Mouse (Mus musculus) liver, embryonic 13.5 days (tissue): Measurements from ENCODE around the gene Iqcf5. TPM values are rescaled to one million over a fixed set of nuclear protein-coding genes. Genes with fewer than 3 reads are reported as not detected.
"Not testable (repeated sequence)": the region's sequence is repeated elsewhere in the genome, so short reads cannot be mapped to it uniquely, and the experiment has no call there.

Source experiments
- ATAC-seq: fragments of 200-750 bp; cut with Nextera tagmentation; 2 replicates; pipeline ENCODE4 v1.8.0; 2017; ENCODE audit warnings: low read depth, mild to moderate bottlenecking, moderate number of reproducible peaks, moderate library complexity
- DNase-seq: peaks from one replicate; pipeline ENCODE4 v3.0.0; 2022
- H3K27ac ChIP-seq: fragments of 300-500 bp; sonication (generic); 2 replicates; pipeline ENCODE4 v1.5.1; 2015; ENCODE audit warnings: moderate library complexity, mild to moderate bottlenecking, inconsistent platforms
- H3K27me3 ChIP-seq: fragments of 300-500 bp; sonication (generic); 2 replicates; pipeline ENCODE4 v1.6.1; 2015; ENCODE audit warnings: mild to moderate bottlenecking, inconsistent platforms
- H3K36me3 ChIP-seq: fragments of 300-500 bp; sonication (generic); 2 replicates; pipeline ENCODE4 v1.6.1; 2015; ENCODE audit warnings: mild to moderate bottlenecking, inconsistent platforms
- H3K4me1 ChIP-seq: fragments of 300-500 bp; sonication (generic); replicated peaks from 2 replicates; pipeline ENCODE4 v1.6.1; 2015; ENCODE audit warnings: inconsistent platforms
- H3K4me2 ChIP-seq: fragments of 300-500 bp; sonication (generic); 2 replicates; pipeline ENCODE4 v1.6.1; 2015; ENCODE audit warnings: inconsistent platforms, mild to moderate bottlenecking, moderate library complexity
- H3K4me3 ChIP-seq: fragments of 300-500 bp; sonication (generic); replicated peaks from 2 replicates; pipeline ENCODE4 v1.5.1; 2015; ENCODE audit warnings: mild to moderate bottlenecking, inconsistent platforms
- H3K9ac ChIP-seq: fragments of 300-500 bp; sonication (generic); 2 replicates; pipeline ENCODE4 v1.6.1; 2015; ENCODE audit warnings: mild to moderate bottlenecking, inconsistent platforms
- H3K9me3 ChIP-seq: fragments of 300-500 bp; sonication (generic); replicated peaks from 2 replicates; pipeline ENCODE4 v1.6.1; 2016; ENCODE audit warnings: inconsistent platforms
- WGBS: fragments of 180-500 bp; shearing (Covaris S2); methylation state at CpG from one replicate; pipeline ENCODE4 v1.1.7; 2015; ENCODE audit not compliant: insufficient replicate concordance; 5-methylcytosine and 5-hydroxymethylcytosine counted together
- polyA plus RNA-seq: library from polyadenylated mRNA; unstranded; fragments of >200 nt; fragmentation: Nextera tagmentation; extraction: Ambion mirVana; gene quantifications from 2 replicates; pipeline ENCODE4 v1.2.1, GENCODE M21; 2015

Iqcf5 gene
- polyA plus RNA-seq, 1 experiment from 2014 or later = not detected

- no peaks in the 10 kb centered on the region for H3K27me3 ChIP-seq
- WGBS = 81% methylated on average over 13 of the region's 13 CpGs
- H3K36me3 ChIP-seq = peaks cover 64% of the 10 kb centered on the region
- no peaks in the 10 kb centered on the region for H3K9me3 ChIP-seq
- ATAC-seq (no peak), DNase-seq (no peak)
- H3K4me2 ChIP-seq = no peak overlapping the region
- H3K4me3 ChIP-seq = no peak overlapping the region
- no peak overlapping the region for H3K9ac ChIP-seq
- H3K4me1 ChIP-seq = peaks cover 24% of the 10 kb centered on the region
- H3K27ac ChIP-seq = no peak overlapping the region
These were observed 32.7 kb upstream of the Iqcf5 start for GRCm38 (mm10) chr9:106481676-106482075.

GRCm38 (mm10) chr9:106482578-106483115 is 31.7 kb upstream of the Iqcf5 start:
- Histone ChIP-seq H3K27ac (no peak overlapping the region), H3K4me1 (peaks cover 17% of the 10 kb centered on the region), H3K9me3 (no peaks in the 10 kb centered on the region), H3K4me2 (no peak overlapping the region), H3K36me3 (peaks cover 64% of the 10 kb centered on the region), H3K4me3 (no peak overlapping the region), H3K27me3 (no peaks in the 10 kb centered on the region), H3K9ac (no peak overlapping the region)
- WGBS = 80% methylated on average over 17 of the region's 17 CpGs
- DNase-seq = no peak
- no peak for ATAC-seq

- H3K36me3 ChIP-seq = peaks cover 64% of the 10 kb centered on the region
These were observed 31.2 kb upstream of the Iqcf5 start for GRCm38 (mm10) chr9:106483136-106483535.

GRCm38 (mm10) chr9:106483606-106484005 is 30.8 kb upstream of the Iqcf5 start:
- H3K36me3 ChIP-seq = peaks cover 64% of the 10 kb centered on the region
- H3K27ac ChIP-seq = no peak overlapping the region
- no peak overlapping the region for H3K9ac ChIP-seq
- WGBS = 88% methylated on average over 17 of the region's 17 CpGs
- no peaks in the 10 kb centered on the region for H3K27me3 ChIP-seq
- no peak overlapping the region for H3K4me3 ChIP-seq
- ATAC-seq (0 out of 2 replicates have a peak, but pooled peaks have one; percentile 11), DNase-seq (no peak)
- H3K9me3 ChIP-seq = no peaks in the 10 kb centered on the region
- peaks cover 8% of the 10 kb centered on the region for H3K4me1 ChIP-seq
- no peak overlapping the region for H3K4me2 ChIP-seq

More at GRCm38 (mm10) chr9:106483136-106483535, 31.2 kb upstream of the Iqcf5 start:
- H3K27ac ChIP-seq = no peak overlapping the region
- no peaks in the 10 kb centered on the region for H3K27me3 ChIP-seq
- H3K9ac ChIP-seq = no peak overlapping the region
- no peak overlapping the region for H3K4me2 ChIP-seq
- H3K4me1 ChIP-seq = peaks cover 13% of the 10 kb centered on the region
- H3K9me3 ChIP-seq = no peaks in the 10 kb centered on the region
- WGBS = 91% methylated on average over 10 of the region's 10 CpGs
- no peak; the same call in 1 of the 2 replicates for ATAC-seq
- no peak for DNase-seq
- H3K4me3 ChIP-seq = no peak overlapping the region

- peaks cover 57% of the 10 kb centered on the region for H3K36me3 ChIP-seq
- no peak overlapping the region for H3K9ac ChIP-seq
- DNase-seq (no peak), ATAC-seq (no peak)
- WGBS = 85% methylated on average over 10 of the region's 10 CpGs
- no peaks in the 10 kb centered on the region for H3K9me3 ChIP-seq
- H3K4me1 ChIP-seq = no peaks in the 10 kb centered on the region
- H3K4me3 ChIP-seq = no peak overlapping the region
- H3K27me3 ChIP-seq = no peaks in the 10 kb centered on the region
- H3K27ac ChIP-seq = no peak overlapping the region
- H3K4me2 ChIP-seq = no peak overlapping the region
These were observed 29.3 kb upstream of the Iqcf5 start for GRCm38 (mm10) chr9:106485076-106485475.

GRCm38 (mm10) chr9:106487602-106488001 is 26.8 kb upstream of the Iqcf5 start:
- DNase-seq, H3K9ac ChIP-seq, H3K4me2 ChIP-seq, H3K27ac ChIP-seq, ATAC-seq, H3K4me1 ChIP-seq, H3K27me3 ChIP-seq, H3K4me3 ChIP-seq, H3K9me3 ChIP-seq: not testable (repeated sequence)
- peaks cover 36% of the 10 kb centered on the region for H3K36me3 ChIP-seq
- WGBS = 62% methylated on average over 6 of the region's 6 CpGs

GRCm38 (mm10) chr9:106499667-106500066 is 14.7 kb upstream of the Iqcf5 start, which contains the start of gene Iqcf1:
Gene Iqcf1, plus strand, starts transcription at chr9:106499967.
- WGBS = 80% methylated on average over 6 of the region's 6 CpGs
- DNase-seq (no peak), ATAC-seq (no peak)
- Histone ChIP-seq H3K9me3 (no peaks in the 10 kb centered on the region), H3K27me3 (no peaks in the 10 kb centered on the region), H3K9ac (no peak within 1 kb of the TSS), H3K4me1 (no peaks in the 10 kb centered on the region), H3K4me3 (no peak within 1 kb of the TSS), H3K36me3 (no peaks in the 10 kb centered on the region), H3K27ac (no peak within 1 kb of the TSS), H3K4me2 (no peak within 1 kb of the TSS)

GRCm38 (mm10) chr9:106501846-106502245 is 12.5 kb upstream of the Iqcf5 start:
- Histone ChIP-seq H3K4me2 (no peak overlapping the region), H3K9ac (no peak overlapping the region), H3K9me3 (no peaks in the 10 kb centered on the region), H3K27me3 (no peaks in the 10 kb centered on the region), H3K4me3 (no peak overlapping the region), H3K4me1 (no peaks in the 10 kb centered on the region), H3K36me3 (no peaks in the 10 kb centered on the region), H3K27ac (no peak overlapping the region)
- DNase-seq (no peak), ATAC-seq (no peak)
- WGBS = 78% methylated on average over 22 of the region's 22 CpGs

GRCm38 (mm10) chr9:106504246-106504645 is 10.1 kb upstream of the Iqcf5 start:
- no peaks in the 10 kb centered on the region for H3K9me3 ChIP-seq
- no peak overlapping the region for H3K9ac ChIP-seq
- H3K4me1 ChIP-seq = no peaks in the 10 kb centered on the region
- WGBS = 60% methylated on average over 6 of the region's 6 CpGs
- ATAC-seq (no peak), DNase-seq (no peak)
- no peaks in the 10 kb centered on the region for H3K27me3 ChIP-seq
- no peak overlapping the region for H3K27ac ChIP-seq
- no peaks in the 10 kb centered on the region for H3K36me3 ChIP-seq
- no peak overlapping the region for H3K4me2 ChIP-seq
- H3K4me3 ChIP-seq = no peak overlapping the region

- ATAC-seq (no peak), DNase-seq (no peak)
- Histone ChIP-seq H3K27me3 (no peaks in the 10 kb centered on the region), H3K4me3 (no peak overlapping the region), H3K36me3 (no peaks in the 10 kb centered on the region), H3K9me3 (no peaks in the 10 kb centered on the region), H3K27ac (no peak overlapping the region), H3K4me1 (peaks cover 9% of the 10 kb centered on the region; the same call in 1 of the 2 replicates), H3K4me2 (no peak overlapping the region), H3K9ac (no peak overlapping the region)
- 70% methylated on average over 10 of the region's 10 CpGs for WGBS
These were observed 5.0 kb upstream of the Iqcf5 start for GRCm38 (mm10) chr9:106509356-106509755.

- H3K36me3 ChIP-seq = no peaks in the 10 kb centered on the region
- H3K4me1 ChIP-seq = peaks cover 9% of the 10 kb centered on the region; the same call in 1 of the 2 replicates
- no peak overlapping the region for H3K27ac ChIP-seq
- H3K9me3 ChIP-seq = no peaks in the 10 kb centered on the region
- no peak overlapping the region for H3K4me2 ChIP-seq
- H3K9ac ChIP-seq = no peak overlapping the region
- no peak overlapping the region for H3K4me3 ChIP-seq
- no peaks in the 10 kb centered on the region for H3K27me3 ChIP-seq
- DNase-seq = no peak
- 43% methylated on average over 13 of the region's 13 CpGs for WGBS
- ATAC-seq = no peak
These were observed 1.5 kb upstream of the Iqcf5 start for GRCm38 (mm10) chr9:106512729-106513450.

GRCm38 (mm10) chr9:106513566-106513965 is 807 bp upstream of the Iqcf5 start:
- Histone ChIP-seq H3K4me2 (no peak overlapping the region), H3K4me3 (no peak overlapping the region), H3K9me3 (no peaks in the 10 kb centered on the region), H3K27ac (no peak overlapping the region), H3K36me3 (no peaks in the 10 kb centered on the region), H3K9ac (no peak overlapping the region), H3K27me3 (no peaks in the 10 kb centered on the region), H3K4me1 (peaks cover 9% of the 10 kb centered on the region; the same call in 1 of the 2 replicates)
- DNase-seq (no peak), ATAC-seq (no peak)
- WGBS = 64% methylated on average over 6 of the region's 6 CpGs
